Mouse (Mus musculus) heart, adult 8-10 months (tissue): ENCODE data around the gene Btg3. TPM values are rescaled to one million over a fixed set of nuclear protein-coding genes. Genes with fewer than 3 reads are reported as not detected.

Source experiments
- DNase-seq: peaks from one replicate; pipeline ENCODE4 v3.0.0; 2022; ENCODE audit warnings: low spot score
- total RNA-seq, 4 experiments: library from RNA; stranded (reverse); gene quantifications; 2 replicates each; pipeline ENCODE4 v1.2.4; 2022

The Btg3 gene
- total RNA-seq, 4 experiments from 2014 or later = 5.3 to 6.5 (median 5.8) TPM

- DNase-seq = no peak
These were observed 30.2 kb downstream of the Btg3 start for GRCm38 (mm10) chr16:78346662-78347327.

DNA sequence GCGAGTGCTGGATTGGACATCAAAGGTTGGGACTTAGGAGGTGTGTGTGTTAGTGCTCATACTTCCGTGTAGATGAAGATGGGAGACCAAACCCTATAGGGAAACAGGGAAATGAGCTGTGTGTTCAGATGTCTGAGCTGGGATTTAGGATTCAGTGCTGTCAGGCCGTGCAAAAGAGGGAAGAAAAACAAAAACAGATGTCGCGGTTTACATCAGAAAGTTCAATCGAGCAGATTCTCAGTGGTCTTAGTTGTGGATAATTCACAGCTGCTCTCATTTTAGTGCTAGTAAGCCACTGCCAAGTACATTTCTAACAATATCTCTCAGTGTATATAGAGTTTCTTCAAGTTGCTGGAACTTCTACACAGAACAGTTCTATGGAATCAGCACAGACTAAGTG is 33.2 kb downstream of the Btg3 start:
- no peak for DNase-seq

GRCm38 (mm10) chr16:78342767-78343166 is 34.2 kb downstream of the Btg3 start:
- DNase-seq = no peak

- no peak for DNase-seq
These were observed 35.6 kb downstream of the Btg3 start for GRCm38 (mm10) chr16:78341356-78341755.

- DNase-seq = no peak
These were observed 39.8 kb downstream of the Btg3 start for GRCm38 (mm10) chr16:78337226-78337625.

GRCm38 (mm10) chr16:78327999-78328398 is 49.0 kb downstream of the Btg3 start:
- DNase-seq = no peak

DNA sequence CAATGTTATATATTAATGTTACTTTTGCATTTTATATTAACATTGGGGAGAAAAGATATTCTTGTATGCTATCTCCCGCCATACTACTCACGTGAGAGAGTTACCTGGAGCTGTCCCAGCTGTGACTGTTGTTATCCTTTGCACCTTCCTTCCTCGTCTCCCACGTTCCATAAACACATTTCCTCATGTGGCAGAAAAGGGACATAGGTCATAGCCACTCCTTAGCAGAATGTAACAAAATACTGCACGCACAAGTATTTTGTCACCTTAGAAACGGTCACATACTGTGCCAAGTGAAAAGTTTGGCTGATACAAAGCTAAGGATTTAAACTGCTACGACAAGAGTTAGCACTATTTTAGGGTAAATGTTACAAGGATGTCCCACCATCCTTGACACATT is 49.4 kb downstream of the Btg3 start:
- no peak for DNase-seq

- no peak for DNase-seq
These were observed 50.8 kb downstream of the Btg3 start for GRCm38 (mm10) chr16:78325972-78326848.

GRCm38 (mm10) chr16:78322140-78322539 is 54.9 kb downstream of the Btg3 start:
- DNase-seq = no peak

- no peak for DNase-seq
These were observed 55.4 kb downstream of the Btg3 start for GRCm38 (mm10) chr16:78321559-78321958.

DNA sequence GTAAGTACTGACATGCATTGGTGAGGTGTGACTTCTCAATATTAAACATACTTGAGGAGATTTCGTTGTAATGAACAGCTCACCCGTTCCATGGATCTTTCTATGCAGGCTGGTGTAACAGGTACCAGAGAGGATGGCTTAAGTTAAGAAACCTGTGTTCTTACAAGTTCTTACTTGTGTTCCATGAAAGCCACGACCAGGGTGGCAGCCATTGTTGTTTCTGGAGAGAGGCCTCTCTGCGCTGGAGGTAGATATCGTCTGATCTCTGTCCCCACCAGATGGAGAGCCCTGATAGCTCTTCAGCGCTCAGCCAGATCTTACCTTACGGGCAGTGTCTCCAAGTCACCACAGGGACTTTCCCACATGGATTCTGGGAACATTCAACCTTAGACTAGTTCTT is 57.3 kb downstream of the Btg3 start:
- no peak for DNase-seq

DNA sequence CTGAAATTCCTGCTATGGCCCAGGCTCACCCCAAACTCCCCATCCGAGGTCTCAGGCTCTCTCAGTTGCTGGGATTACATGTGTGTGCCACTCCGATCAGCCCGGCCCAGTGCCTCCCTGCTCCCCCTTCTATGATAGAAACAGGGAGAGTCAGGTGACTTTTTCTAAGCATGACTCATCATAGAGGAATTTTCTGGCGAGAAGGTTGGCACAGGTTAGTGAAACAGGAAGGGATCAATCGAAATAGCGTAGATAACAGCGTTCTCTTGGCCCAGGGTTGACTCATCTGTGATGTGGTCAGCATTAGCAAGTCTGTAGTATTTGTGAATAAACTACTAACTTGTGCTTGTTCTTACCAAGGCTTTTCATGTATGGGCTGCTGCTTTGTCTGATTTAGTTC is 59.0 kb downstream of the Btg3 start:
- peak; percentile 56 for DNase-seq

GRCm38 (mm10) chr16:78316849-78317248 is 60.1 kb downstream of the Btg3 start:
- DNase-seq = peak; percentile 51

GRCm38 (mm10) chr16:78314026-78314425 is 63.0 kb downstream of the Btg3 start:
- no peak for DNase-seq

GRCm38 (mm10) chr16:78313135-78313887 is 63.7 kb downstream of the Btg3 start:
- DNase-seq = no peak

DNA sequence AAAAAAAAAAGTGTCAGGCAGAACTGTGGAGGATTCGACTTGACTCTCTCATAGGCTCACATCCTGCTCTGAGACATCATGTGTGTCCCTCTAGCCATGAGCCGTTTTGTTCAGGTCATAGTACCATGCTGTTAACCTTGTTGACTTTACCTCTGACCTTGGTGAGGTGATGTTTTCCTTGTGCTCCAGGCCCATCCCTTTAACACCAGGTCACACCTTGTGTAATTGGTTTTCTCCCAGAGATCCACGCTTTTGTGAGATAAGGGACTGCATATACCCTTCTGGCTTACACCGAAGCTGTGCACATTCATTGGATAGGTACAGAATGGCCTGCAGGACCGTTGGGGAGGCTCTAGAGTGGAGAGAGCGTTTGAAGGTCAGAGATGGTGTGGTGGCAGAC is 67.7 kb downstream of the Btg3 start:
- DNase-seq = no peak

DNA sequence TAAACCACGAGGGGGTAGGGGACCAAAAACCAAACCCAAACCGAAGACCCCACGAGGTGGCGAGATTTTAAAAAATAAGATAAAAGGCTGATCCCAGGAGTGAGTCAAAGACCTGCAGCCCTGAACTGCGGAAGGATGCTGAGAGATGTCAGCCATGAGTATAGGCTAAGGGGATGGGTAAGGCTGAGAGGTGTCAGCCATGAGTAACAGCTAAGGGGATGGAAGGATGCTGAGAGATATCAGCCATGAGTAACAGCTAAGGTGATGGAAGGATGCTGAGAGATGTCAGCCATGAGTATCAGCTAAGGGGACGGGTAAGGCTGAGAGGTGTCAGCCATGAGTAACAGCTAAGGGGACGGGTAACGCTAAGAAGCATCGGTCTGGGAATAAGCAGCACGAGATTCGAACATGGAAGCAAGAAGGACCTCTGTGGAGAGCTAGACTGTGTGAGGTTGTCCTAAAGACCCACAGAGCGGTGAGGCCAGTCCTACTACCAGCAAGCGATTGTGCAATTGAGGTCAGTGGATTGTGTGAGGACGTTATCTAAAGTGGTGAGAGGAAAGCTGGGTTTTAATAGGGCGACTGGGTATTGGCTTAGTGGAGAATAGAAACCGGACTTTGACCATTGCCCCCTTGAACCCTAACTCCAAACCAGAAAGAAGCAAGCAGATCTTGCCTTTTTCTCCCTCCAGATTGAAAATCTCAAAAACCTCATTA is 69.4 kb downstream of the Btg3 start:
- DNase-seq = no peak

DNA sequence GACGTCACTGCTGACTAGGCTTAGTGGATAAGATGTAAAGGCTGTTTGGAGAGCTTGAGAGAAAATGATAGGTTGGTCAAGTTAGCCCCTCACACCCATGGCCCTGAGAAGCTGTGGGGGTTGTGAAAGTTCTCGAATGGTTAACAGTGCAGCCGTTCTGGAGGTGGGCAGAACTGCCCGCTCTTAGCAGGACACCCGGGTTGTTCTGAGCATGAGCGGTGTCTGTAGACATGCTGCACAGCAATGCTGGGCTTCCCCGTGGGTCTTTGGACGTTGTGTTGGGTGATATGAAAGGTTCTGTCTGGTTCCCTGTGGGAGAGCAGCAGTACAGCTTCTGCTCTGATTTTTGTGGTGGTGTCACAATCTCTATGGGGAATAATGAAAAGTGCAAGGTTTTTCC is 70.4 kb downstream of the Btg3 start:
- no peak for DNase-seq

DNA sequence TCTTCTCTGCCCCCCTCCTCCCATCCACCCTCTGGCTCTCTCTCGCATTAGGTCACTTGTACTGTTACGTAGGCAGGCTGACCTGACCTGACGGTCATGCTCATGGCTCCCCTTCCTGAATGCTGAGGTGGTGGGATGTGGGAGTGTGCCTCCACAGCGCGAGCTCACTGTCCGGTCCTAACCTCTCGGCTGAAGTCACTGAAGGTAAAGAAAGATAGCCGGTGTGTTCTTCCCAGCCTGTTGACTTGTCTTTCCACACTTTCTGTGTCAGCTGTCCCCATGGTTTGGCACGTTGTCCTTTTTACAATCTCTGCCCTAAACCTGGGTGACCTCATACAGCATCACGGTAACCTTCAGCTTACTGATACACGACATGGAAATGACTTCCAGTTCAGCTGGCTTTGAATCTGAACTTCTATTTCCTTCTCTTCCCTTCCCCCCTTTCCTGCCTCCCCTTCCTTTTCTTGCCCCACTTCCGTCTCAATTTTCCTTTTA is 71.3 kb downstream of the Btg3 start:
- no peak for DNase-seq

DNA sequence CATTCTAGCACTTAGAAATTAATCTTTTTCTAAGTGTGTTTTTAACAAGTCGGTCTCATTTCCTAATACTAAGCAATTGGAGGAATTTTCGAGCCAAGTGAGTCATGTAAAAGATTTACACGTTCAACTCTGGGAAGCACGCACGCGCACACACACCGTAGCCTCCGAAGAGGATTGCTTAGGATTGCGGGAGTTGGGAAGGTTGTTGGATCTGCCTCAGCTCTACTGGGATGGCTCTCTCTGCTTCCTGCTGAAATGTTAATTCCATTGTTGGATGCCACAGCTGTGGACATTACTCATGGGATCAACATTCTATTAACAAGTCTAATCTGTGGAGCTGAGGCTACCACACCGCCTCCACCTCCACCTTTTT is 74.3 kb downstream of the Btg3 start:
- DNase-seq = no peak

DNA sequence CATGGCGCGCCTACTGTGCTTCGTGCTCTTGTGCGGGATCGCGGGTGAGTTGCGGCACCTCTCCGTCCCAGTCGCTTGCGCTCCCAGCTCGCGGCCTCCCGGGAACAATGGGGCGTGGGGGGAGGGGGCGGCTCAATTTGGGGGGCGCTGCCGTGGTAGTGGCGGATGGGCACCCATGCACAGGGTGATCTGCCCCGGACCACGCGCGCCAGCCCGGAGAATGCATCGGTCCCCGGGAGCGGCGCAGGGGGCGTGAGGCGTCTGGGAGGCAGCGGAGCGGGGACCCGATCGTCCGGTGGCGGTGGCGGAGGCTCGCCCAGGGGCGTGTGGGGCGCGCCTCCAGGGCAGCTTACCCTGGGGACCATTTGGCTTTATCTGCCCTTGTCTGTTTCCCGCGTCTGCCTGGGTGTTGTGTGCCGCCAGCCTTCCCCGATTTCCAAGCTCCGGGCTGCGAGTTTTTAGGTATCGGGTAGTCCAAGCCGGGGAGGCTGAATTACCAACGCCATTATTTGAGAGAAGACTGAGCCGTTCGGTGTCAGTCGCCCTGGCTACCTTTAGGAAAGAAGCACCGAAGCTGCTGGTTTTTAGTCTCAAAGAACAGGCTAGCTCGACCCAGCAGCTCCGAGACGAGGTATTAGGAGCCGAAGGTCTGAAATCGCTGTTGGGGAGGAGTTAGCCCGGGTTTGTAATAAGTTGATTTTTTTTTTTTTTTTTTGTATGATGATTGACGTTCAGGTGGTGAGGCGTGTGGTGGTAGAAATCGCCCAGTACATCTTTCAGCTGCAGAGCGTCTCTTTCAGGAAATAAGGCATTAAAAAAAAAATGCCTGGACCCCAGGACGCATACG is 74.9 kb downstream of the Btg3 start:
- no peak for DNase-seq
